Mouse (Mus musculus): Measurements from ENCODE around the gene Olfr846.

Gene Olfr846

DNA sequence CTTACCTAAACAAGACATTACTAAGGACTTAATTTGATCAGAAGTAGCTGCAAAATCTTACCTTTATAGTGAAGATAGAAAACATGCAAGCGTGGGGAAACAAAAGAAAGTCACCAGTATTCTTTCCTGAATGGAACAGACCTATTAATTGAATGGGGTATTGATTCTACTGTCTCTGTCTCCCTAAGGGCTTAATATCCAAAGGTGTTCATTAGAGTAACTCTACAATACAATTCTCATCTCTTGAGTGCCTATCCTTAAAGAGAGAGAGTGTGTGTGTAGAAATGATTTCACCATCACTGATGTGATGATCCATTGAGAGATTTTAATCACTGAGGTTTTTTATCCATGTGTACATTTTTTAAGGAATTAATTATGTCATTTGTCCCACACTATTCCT is at the start of gene Olfr846:
Olfr846 (minus strand) TSS at position 101 of the 400 bp plus-strand sequence.
- no peak for DNase-seq (ENCODE audit: low spot score in 2 of 2)

DNA sequence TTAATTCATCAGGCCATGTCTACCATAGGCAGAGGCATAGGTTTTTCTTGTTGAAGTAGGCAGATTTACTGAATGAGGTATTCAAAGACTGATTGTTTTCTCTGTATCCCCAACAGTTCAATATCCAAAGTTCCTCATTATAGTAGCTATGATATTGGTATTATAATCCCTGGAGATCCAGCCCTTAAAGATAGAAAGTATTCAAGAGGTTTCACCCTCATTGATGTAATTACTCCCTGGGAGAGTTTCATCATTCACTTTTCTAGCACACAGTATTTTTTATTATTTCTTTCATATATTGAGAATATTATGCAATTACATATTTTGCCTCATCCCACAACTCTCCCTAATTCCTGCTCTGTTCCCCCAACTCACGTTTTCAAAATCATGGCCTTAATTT is 14.8 kb upstream of the Olfr846 start, which contains the start of gene Olfr847:
Olfr847 (minus strand) TSS at position 101 of the 400 bp plus-strand sequence.
- DNase-seq (ENCODE audit: low spot score in 2 of 2): no peak

DNA sequence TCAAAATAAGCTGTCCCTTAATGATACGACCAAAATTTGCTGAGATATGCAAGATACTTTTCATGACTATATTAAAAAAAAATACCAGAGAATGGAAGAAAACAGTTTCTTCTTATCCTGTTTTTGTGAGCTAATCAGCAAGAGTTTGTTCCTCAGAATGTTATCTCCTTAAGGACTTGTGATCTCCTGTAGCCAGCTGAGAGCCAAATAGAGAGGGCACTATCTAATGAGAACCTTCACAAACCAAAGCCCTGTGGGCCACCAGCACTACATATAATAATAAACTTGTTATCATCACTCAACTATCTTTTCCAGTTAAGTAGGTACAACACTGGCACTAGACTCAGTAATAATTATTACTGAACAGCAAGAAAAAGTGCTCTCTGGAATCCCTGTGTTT is 27.6 kb downstream of the Olfr846 start, which contains the start of gene Olfr845:
Olfr845 (plus strand) TSS at position 301 of the 400 bp plus-strand sequence.
- no peak for DNase-seq (ENCODE audit: low spot score in 2 of 2)

DNA sequence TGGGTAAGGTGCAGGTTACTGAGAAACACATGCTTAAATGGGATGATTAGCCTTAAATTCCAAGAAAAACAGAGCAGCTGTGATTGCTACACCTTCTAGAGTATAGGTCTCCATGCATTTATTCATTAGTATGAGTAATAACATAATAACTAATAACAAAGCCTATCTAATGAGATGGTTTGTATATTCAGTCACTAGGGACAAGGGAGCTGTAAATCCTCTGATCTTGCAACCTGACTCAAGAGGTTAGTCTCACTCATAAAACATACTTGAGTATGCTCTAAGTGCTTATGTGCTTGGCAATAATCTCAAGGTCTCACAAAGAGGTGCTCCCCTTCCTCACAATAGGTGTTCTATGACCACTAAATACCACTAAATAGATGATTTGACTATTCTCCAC is 47.8 kb downstream of the Olfr846 start, which contains the start of gene Olfr844:
Olfr844 (plus strand) TSS at position 301 of the 400 bp plus-strand sequence.
- no peak for DNase-seq (ENCODE audit: low spot score in 2 of 2)
